Mouse (Mus musculus) kidney, embryonic 14.5 days (tissue): ENCODE data around the gene Fgf15. TPM values are rescaled to one million over a fixed set of nuclear protein-coding genes. Genes with fewer than 3 reads are reported as not detected.

Experiments
- ATAC-seq: fragments of 200-750 bp; cut with Nextera tagmentation; 2 replicates; pipeline ENCODE4 v1.8.0; 2017; ENCODE audit warnings: moderate number of reproducible peaks, mild to moderate bottlenecking, moderate TSS enrichment, moderate library complexity; ENCODE audit not compliant: low FRiP score, low TSS enrichment
- H3K27ac ChIP-seq: fragments of 300-500 bp; sonication (generic); 2 replicates; pipeline ENCODE4 v1.5.1; 2014; ENCODE audit warnings: low read depth, mild to moderate bottlenecking, low read length, moderate library complexity, mixed read lengths
- H3K27me3 ChIP-seq: fragments of 300-500 bp; sonication (generic); 2 replicates; pipeline ENCODE4 v1.6.1; 2014; ENCODE audit warnings: mild to moderate bottlenecking, low read length; ENCODE audit not compliant: control insufficient read depth, insufficient read depth
- H3K36me3 ChIP-seq: fragments of 300-500 bp; sonication (generic); 2 replicates; pipeline ENCODE4 v1.6.1; 2014; ENCODE audit warnings: low read length, mixed read lengths; ENCODE audit not compliant: control insufficient read depth, insufficient read depth
- H3K4me1 ChIP-seq: fragments of 300-500 bp; sonication (generic); 2 replicates; pipeline ENCODE4 v1.6.1; 2014; ENCODE audit warnings: low read length, mixed read lengths; ENCODE audit not compliant: control insufficient read depth, insufficient read depth
- H3K4me2 ChIP-seq: fragments of 300-500 bp; sonication (generic); replicated peaks from 2 replicates; pipeline ENCODE4 v1.6.1; 2014; ENCODE audit warnings: low read depth, mild to moderate bottlenecking, low read length
- H3K4me3 ChIP-seq: fragments of 300-500 bp; sonication (generic); 2 replicates; pipeline ENCODE4 v1.5.1; 2014; ENCODE audit warnings: mild to moderate bottlenecking, low read length
- H3K9ac ChIP-seq: fragments of 300-500 bp; sonication (generic); 2 replicates; pipeline ENCODE4 v1.6.1; 2014; ENCODE audit warnings: low read depth, mild to moderate bottlenecking, low read length, moderate library complexity
- H3K9me3 ChIP-seq: fragments of 300-500 bp; sonication (generic); 2 replicates; pipeline ENCODE4 v1.6.1; 2016; ENCODE audit warnings: low read length; ENCODE audit not compliant: control insufficient read depth
- WGBS: fragments of 180-500 bp; shearing (Covaris S2); extraction: QIAGEN DNeasy Blood & Tissue Kit; methylation state at CpG from one replicate; pipeline ENCODE4 v1.1.7; 2014; 5-methylcytosine and 5-hydroxymethylcytosine counted together
- polyA plus RNA-seq: library from polyadenylated mRNA; unstranded; fragments of >200 nt; fragmentation: Nextera tagmentation; extraction: Ambion mirVana; gene quantifications from 2 replicates; pipeline ENCODE4 v1.2.1, GENCODE M21; 2014

The Fgf15 gene
- polyA plus RNA-seq: 2.2 and 2.5 TPM in 2 replicates

- peaks cover 46% of the 10 kb centered on the region for H3K27me3 ChIP-seq
- H3K9ac ChIP-seq: peak within 1 kb of the TSS; percentile 2; the same call in 1 of the 2 replicates
- no peaks in the 10 kb centered on the region for H3K9me3 ChIP-seq
- peak within 1 kb of the TSS; percentile 59 for H3K4me2 ChIP-seq
- no peak within 1 kb of the TSS for H3K27ac ChIP-seq
- peak within 1 kb of the TSS; percentile 32 for H3K4me3 ChIP-seq
- H3K4me1 ChIP-seq: peaks cover 15% of the 10 kb centered on the region; the same call in 1 of the 2 replicates
- under 1% methylated on average over 64 of the region's 65 CpGs for WGBS
- ATAC-seq: peak; percentile 43
- H3K36me3 ChIP-seq: no peaks in the 10 kb centered on the region
Observed at GRCm38 (mm10) chr7:144896294-144897218, at the start of gene Fgf15. Gene Fgf15 (plus strand): TSS chr7:144896531.

GRCm38 (mm10) chr7:144847067-144847466, 49.3 kb upstream of the Fgf15 start, which contains the start of gene Fgf4:
Gene Fgf4 (plus strand): TSS chr7:144847367.
- Histone ChIP-seq H3K27ac (no peak within 1 kb of the TSS), H3K27me3 (no peaks in the 10 kb centered on the region)

GRCm38 (mm10) chr7:144851321-144851720, 45.0 kb upstream of the Fgf15 start:
- H3K4me3 ChIP-seq: no peak overlapping the region
- H3K9me3 ChIP-seq: no peaks in the 10 kb centered on the region
- 56% methylated on average over 3 of the region's 3 CpGs for WGBS
- H3K27me3 ChIP-seq: 0 out of 2 replicates have a peak, but pooled peaks cover 3% of the 10 kb centered on the region
- no peak overlapping the region for H3K4me2 ChIP-seq
- H3K27ac ChIP-seq: no peak overlapping the region
- H3K4me1 ChIP-seq: no peaks in the 10 kb centered on the region
- H3K9ac ChIP-seq: no peak overlapping the region
- H3K36me3 ChIP-seq: no peaks in the 10 kb centered on the region
- no peak for ATAC-seq

More at GRCm38 (mm10) chr7:144847067-144847466, 49.3 kb upstream of the Fgf15 start, which contains the start of gene Fgf4:
- Histone ChIP-seq H3K9me3 (no peaks in the 10 kb centered on the region), H3K4me3 (no peak within 1 kb of the TSS), H3K9ac (no peak within 1 kb of the TSS), H3K36me3 (no peaks in the 10 kb centered on the region), H3K4me2 (no peak within 1 kb of the TSS), H3K4me1 (no peaks in the 10 kb centered on the region)
- no peak for ATAC-seq

DNA sequence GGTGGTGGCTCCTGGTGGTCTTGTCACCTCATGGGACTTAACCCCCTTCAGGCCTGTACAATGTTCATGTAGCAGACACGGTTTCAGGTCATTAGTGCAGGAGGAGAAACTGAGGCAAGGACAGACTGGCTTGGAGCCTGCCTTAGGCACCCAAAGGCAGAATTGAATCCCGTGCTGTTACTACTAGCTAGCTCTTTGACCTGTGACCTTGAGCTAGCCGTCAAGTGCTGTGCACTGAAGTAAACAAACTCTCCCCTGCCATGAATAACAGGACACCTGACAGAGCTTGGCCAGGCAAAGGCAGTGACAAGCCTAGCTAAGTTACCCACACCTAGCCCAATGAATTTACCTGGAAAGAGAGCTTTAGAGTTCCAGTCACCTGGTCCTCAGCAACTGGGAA, 41.4 kb upstream of the Fgf15 start:
- H3K9me3 ChIP-seq: no peaks in the 10 kb centered on the region
- ATAC-seq: no peak
- no peak overlapping the region for H3K4me2 ChIP-seq
- H3K27ac ChIP-seq: no peak overlapping the region
- no peak overlapping the region for H3K4me3 ChIP-seq
- no peaks in the 10 kb centered on the region for H3K36me3 ChIP-seq
- 28% methylated on average over 3 of the region's 3 CpGs for WGBS
- H3K4me1 ChIP-seq: no peaks in the 10 kb centered on the region
- no peak overlapping the region for H3K9ac ChIP-seq
- H3K27me3 ChIP-seq: peaks cover 16% of the 10 kb centered on the region

- WGBS: 87% methylated on average over 7 of the region's 7 CpGs
- peaks cover 38% of the 10 kb centered on the region for H3K27me3 ChIP-seq
- H3K27ac ChIP-seq: no peak overlapping the region
Observed at GRCm38 (mm10) chr7:144857158-144857557, 39.2 kb upstream of the Fgf15 start.

GRCm38 (mm10) chr7:144857826-144858342, 38.4 kb upstream of the Fgf15 start:
- 79% methylated on average over 3 of the region's 3 CpGs for WGBS
- no peak overlapping the region for H3K4me2 ChIP-seq
- no peak overlapping the region for H3K9ac ChIP-seq
- peaks cover 11% of the 10 kb centered on the region for H3K4me1 ChIP-seq
- H3K9me3 ChIP-seq: no peaks in the 10 kb centered on the region
- H3K27me3 ChIP-seq: peaks cover 45% of the 10 kb centered on the region
- no peak for ATAC-seq
- no peak overlapping the region for H3K27ac ChIP-seq
- no peaks in the 10 kb centered on the region for H3K36me3 ChIP-seq
- H3K4me3 ChIP-seq: no peak overlapping the region

More at GRCm38 (mm10) chr7:144857158-144857557, 39.2 kb upstream of the Fgf15 start:
- Histone ChIP-seq H3K36me3 (no peaks in the 10 kb centered on the region), H3K4me2 (no peak overlapping the region), H3K4me1 (peaks cover 11% of the 10 kb centered on the region), H3K4me3 (no peak overlapping the region), H3K9me3 (no peaks in the 10 kb centered on the region), H3K9ac (no peak overlapping the region)
- ATAC-seq: no peak

- Histone ChIP-seq H3K36me3 (no peaks in the 10 kb centered on the region), H3K4me3 (no peak overlapping the region), H3K27ac (no peak overlapping the region), H3K9ac (no peak overlapping the region), H3K4me2 (no peak overlapping the region), H3K9me3 (no peaks in the 10 kb centered on the region), H3K4me1 (peaks cover 11% of the 10 kb centered on the region), H3K27me3 (peaks cover 53% of the 10 kb centered on the region)
- no peak for ATAC-seq
- 86% methylated on average over 1 of the region's 1 CpGs for WGBS
Observed at GRCm38 (mm10) chr7:144858702-144859101, 37.6 kb upstream of the Fgf15 start.

DNA sequence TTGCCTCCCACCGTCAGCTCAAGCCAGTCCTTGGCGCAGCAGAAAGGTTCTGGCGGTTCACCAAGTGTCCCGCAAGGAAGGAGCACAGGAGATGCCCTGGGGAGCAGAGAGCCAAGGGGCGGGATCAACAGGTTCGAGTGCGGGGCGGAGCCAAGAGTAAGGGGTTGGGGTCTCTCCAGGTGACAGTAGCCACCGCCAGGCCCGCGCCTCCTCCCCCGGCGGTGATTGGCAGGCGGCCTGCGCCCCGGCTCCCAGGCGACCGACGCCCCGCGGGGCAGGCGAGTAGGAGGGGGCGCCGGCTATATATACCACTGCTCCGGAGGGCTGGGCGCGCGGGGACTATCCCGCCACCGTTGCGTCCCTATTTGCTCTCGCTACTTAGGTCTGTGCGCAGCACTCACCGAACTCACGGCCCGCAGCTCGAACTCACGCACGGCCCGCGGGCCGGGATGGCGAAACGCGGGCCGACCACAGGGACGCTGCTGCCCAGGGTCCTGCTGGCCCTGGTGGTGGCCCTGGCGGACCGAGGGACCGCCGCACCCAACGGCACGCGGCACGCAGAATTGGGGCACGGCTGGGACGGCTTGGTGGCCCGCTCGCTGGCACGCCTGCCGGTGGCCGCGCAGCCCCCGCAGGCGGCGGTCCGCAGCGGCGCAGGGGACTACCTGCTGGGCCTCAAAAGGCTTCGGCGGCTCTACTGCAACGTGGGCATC, 35.1 kb upstream of the Fgf15 start:
- peaks cover 11% of the 10 kb centered on the region for H3K4me1 ChIP-seq
- H3K4me3 ChIP-seq: peak overlapping the region; percentile 28
- ATAC-seq: no peak
- H3K4me2 ChIP-seq: peak overlapping the region; percentile 34
- no peak overlapping the region for H3K9ac ChIP-seq
- under 1% methylated on average over 67 of the region's 72 CpGs for WGBS
- no peak overlapping the region for H3K27ac ChIP-seq
- no peaks in the 10 kb centered on the region for H3K9me3 ChIP-seq
- H3K27me3 ChIP-seq: peaks cover 73% of the 10 kb centered on the region
- H3K36me3 ChIP-seq: no peaks in the 10 kb centered on the region
